Mouse (Mus musculus) brain, embryonic 14.5 days (tissue): ENCODE results near the gene Aldh18a1. TPM values are rescaled to one million over a fixed set of nuclear protein-coding genes. Genes with fewer than 3 reads are reported as not detected.

Experiments
- DNase-seq: peaks from one replicate; pipeline ENCODE4 v3.0.0-alpha.2; 2011; ENCODE audit warnings: low read depth
- CTCF ChIP-seq: fragments of 200-500 bp; IDR thresholded peaks from 2 replicates; pipeline ENCODE4 v1.5.1; 2012; ENCODE audit warnings: inconsistent platforms, mild to moderate bottlenecking, moderate library complexity, borderline replicate concordance; ENCODE audit not compliant: insufficient read depth, insufficient read length; ENCODE audit errors: extremely low read depth
- POLR2A ChIP-seq: fragments of 200-500 bp; IDR thresholded peaks from 2 replicates; pipeline ENCODE4 v1.6.1; 2012; ENCODE audit warnings: mild to moderate bottlenecking, inconsistent platforms, borderline replicate concordance; ENCODE audit not compliant: poor library complexity, insufficient read depth, insufficient read length, severe bottlenecking; ENCODE audit errors: extremely low read depth
- polyA plus RNA-seq: library from polyadenylated mRNA; depleted of rRNA; stranded (reverse); fragments of >200 nt; gene quantifications from 2 replicates; pipeline ENCODE4 v1.2.3, GENCODE M21; 2012; rRNA removed

The Aldh18a1 gene
- polyA plus RNA-seq, 1 experiment: 88.2 TPM

GRCm38 (mm10) chr19:40515596-40515995 lies 72.7 kb downstream of the Aldh18a1 start:
- no peak for TF ChIP-seq POLR2A
- TF ChIP-seq CTCF: no peak
- no peak for DNase-seq

GRCm38 (mm10) chr19:40514376-40514775 lies 73.9 kb downstream of the Aldh18a1 start:
- no peak for DNase-seq
- TF ChIP-seq POLR2A (no peak), CTCF (no peak)

GRCm38 (mm10) chr19:40513632-40514078 lies 74.6 kb downstream of the Aldh18a1 start, which contains the start of gene Sorbs1:
TSS of gene Sorbs1 (minus strand) at chr19:40513779.
- TF ChIP-seq CTCF: no peak
- TF ChIP-seq POLR2A: peak; percentile 94
- DNase-seq: peak; percentile 99

- peak; percentile 68 for DNase-seq
- TF ChIP-seq POLR2A (no peak), CTCF (no peak)
These were observed 75.5 kb downstream of the Aldh18a1 start for GRCm38 (mm10) chr19:40512500-40513421.

DNA sequence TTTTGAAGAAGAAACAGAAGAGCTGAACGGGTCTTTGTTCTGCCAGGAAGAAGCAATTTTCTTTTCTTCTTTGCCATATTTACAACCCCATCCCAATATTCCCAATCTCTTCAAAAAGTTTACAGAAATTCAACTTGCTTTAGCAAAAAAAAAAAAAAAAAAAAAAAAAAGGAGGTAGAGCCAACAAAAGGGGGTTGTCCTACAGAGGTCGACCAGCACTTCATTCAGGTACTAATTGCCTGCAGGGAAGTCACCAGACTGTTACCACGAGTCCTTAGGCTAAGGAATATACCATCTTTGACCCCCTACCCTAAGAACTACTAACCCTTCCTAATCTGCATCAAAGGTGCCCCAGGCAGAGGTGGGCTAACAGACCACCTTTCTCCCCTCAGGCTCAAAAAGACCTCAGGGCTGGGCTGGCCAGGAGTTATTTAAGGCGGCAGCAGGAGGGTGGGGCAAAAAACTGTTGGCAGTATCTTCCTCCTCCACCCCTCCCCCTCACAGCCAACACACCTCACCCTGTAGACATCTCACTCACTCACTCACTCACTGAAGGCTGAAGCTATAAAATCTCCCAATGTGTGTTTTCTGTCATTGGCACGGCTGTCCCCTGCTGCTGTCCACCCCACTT lies 76.5 kb downstream of the Aldh18a1 start:
- DNase-seq: peak; percentile 44

DNA sequence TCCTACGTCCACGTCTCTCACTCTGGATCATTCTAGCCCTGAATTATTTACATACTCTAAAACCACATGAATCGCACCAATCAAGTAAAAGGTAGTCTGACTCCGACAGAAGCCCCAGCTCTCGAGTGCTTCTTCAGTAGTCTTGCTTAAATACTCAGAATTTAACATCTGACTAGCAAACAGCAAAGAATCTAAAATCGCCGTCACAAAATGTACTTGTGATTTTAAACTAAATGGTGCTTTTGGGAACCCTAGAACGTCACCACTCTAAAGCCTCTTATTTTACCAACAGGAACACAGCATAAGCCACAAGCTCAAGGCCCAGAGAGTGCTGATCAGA lies 77.2 kb downstream of the Aldh18a1 start:
- TF ChIP-seq POLR2A (no peak), CTCF (no peak)
- no peak for DNase-seq

More for the DNA sequence above, 76.5 kb downstream of the Aldh18a1 start:
- no peak for TF ChIP-seq POLR2A

DNA sequence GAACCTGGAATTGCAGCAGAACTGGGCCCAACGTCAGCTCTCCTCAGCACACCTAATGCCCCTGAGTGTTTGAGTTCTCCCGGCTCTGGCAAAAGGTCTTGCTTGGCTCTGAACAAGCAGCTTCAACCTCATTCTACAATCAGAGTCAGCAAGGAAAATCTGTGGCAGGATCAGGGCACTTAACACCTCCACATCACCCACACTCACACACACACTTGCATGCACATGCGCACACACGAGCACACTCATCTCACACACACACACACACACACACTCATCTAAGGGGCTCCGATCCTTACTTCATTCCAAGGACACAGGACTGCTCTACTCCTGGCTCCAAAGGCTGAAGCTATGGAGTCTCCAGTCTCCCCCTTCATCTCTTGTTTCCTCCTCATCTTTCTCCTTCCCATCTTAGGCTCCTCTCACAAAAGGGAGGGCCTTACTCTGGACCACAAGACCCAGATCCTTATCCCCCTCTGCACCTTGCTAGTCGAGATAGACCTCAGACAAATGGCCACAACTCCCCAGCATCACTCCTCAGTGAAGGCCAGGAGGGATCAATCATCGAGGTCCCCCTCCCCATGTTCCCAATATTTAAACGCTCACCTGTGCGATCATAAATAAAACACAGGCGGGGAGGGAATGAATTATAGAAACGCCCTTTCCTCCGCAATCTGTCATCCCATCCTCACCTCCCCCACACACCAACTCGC lies 77.7 kb downstream of the Aldh18a1 start:
- DNase-seq: peak; percentile 17
- no peak for TF ChIP-seq POLR2A
- no peak for TF ChIP-seq CTCF

DNA sequence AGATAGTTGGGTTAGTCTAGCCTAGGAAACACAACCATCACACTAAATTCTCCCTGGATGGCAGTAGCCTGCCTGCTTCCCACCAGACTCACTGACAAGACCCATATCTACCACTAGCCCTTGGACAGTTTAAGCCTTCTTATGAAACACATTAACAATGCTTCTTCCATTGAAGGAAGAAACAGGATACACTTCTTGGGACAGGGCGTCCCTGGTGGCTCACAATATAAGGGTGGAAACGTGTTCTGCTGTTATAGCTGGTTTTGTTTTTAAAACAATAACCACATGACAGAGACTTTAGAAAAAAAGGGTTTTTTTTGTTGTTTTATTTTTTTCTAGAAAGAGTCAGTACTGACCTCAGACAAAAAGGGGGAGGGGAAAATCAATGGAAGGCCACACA lies 79.0 kb downstream of the Aldh18a1 start:
- no peak for TF ChIP-seq CTCF
- TF ChIP-seq POLR2A: no peak
- DNase-seq: no peak

DNA sequence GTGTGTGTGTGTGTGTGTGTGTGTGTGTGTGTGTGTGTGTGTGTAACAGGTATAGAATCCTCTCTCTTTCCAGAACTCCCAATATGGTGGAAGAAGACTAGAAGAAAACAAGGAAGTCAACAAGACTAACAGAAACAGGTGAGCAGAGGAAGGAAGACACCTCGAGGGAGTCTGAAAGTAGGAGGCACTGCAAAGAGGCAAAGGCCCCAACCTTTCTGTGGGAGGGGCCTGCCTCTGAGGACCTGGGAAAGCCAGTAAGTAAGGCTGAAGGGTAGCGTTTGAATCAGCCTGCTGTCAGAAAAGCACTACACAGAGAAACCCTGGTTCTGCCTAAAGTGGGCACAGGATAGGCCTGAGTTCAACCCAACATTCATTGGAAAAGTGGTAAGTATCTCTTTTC lies 79.4 kb downstream of the Aldh18a1 start:
- TF ChIP-seq POLR2A: no peak
- no peak for TF ChIP-seq CTCF
- no peak for DNase-seq

GRCm38 (mm10) chr19:40506965-40507364 lies 81.3 kb downstream of the Aldh18a1 start:
- DNase-seq: no peak
- TF ChIP-seq POLR2A: no peak
- TF ChIP-seq CTCF: no peak

- DNase-seq: no peak
- TF ChIP-seq POLR2A (no peak), CTCF (no peak)
These were observed 83.9 kb downstream of the Aldh18a1 start for GRCm38 (mm10) chr19:40504336-40504735.

Other genes starting within 250 kb of the Aldh18a1 start
- gene Sorbs1, start 74.7 kb downstream of the Aldh18a1 start, polyA plus RNA-seq: 63.5 and 66.4 TPM in 2 replicates
- gene Tctn3, start 23.8 kb upstream of the Aldh18a1 start, polyA plus RNA-seq: 18.3 and 20.1 TPM in 2 replicates
- gene Entpd1, start 23.9 kb upstream of the Aldh18a1 start, polyA plus RNA-seq: 7.4 and 10.6 TPM in 2 replicates
- 0.09 and 0.34 TPM in 2 replicates for gene Cc2d2b, start 160.3 kb upstream of the Aldh18a1 start, polyA plus RNA-seq
- 24.4 and 26.9 TPM in 2 replicates for gene Ccnj, start 242.8 kb upstream of the Aldh18a1 start, polyA plus RNA-seq